Mouse (Mus musculus) liver, embryonic 12.5 days (tissue): ENCODE results near the gene Adk. TPM values are rescaled to one million over a fixed set of nuclear protein-coding genes. Genes with fewer than 3 reads are reported as not detected.

Experiments
- ATAC-seq: fragments of 200-750 bp; cut with Nextera tagmentation; 2 replicates; pipeline ENCODE4 v1.8.0; 2017; ENCODE audit warnings: moderate number of reproducible peaks, mild to moderate bottlenecking, moderate library complexity
- H3K27ac ChIP-seq: fragments of 300-500 bp; sonication (generic); 2 replicates; pipeline ENCODE4 v1.5.1; 2016; ENCODE audit warnings: mild to moderate bottlenecking
- H3K27me3 ChIP-seq: fragments of 300-500 bp; sonication (generic); replicated peaks from 2 replicates; pipeline ENCODE4 v1.6.1; 2016; ENCODE audit warnings: mild to moderate bottlenecking, moderate library complexity
- H3K36me3 ChIP-seq: fragments of 300-500 bp; sonication (generic); 2 replicates; pipeline ENCODE4 v1.6.1; 2016; ENCODE audit warnings: mild to moderate bottlenecking, moderate library complexity
- H3K4me1 ChIP-seq: fragments of 300-500 bp; sonication (generic); 2 replicates; pipeline ENCODE4 v1.6.1; 2016
- H3K4me2 ChIP-seq: fragments of 300-500 bp; sonication (generic); 2 replicates; pipeline ENCODE4 v1.6.1; 2016; ENCODE audit warnings: mild to moderate bottlenecking, moderate library complexity
- H3K4me3 ChIP-seq: fragments of 300-500 bp; sonication (generic); 2 replicates; pipeline ENCODE4 v1.5.1; 2016; ENCODE audit warnings: mild to moderate bottlenecking, moderate library complexity
- H3K9ac ChIP-seq: fragments of 300-500 bp; sonication (generic); 2 replicates; pipeline ENCODE4 v1.6.1; 2016; ENCODE audit warnings: mild to moderate bottlenecking, moderate library complexity
- H3K9me3 ChIP-seq: fragments of 300-500 bp; sonication (generic); replicated peaks from 2 replicates; pipeline ENCODE4 v1.6.1; 2016; ENCODE audit warnings: mild to moderate bottlenecking, moderate library complexity
- WGBS: fragments of 180-500 bp; shearing (Covaris S2); methylation state at CpG from one replicate; pipeline ENCODE4 v1.1.7; 2016; ENCODE audit not compliant: insufficient replicate concordance; 5-methylcytosine and 5-hydroxymethylcytosine counted together
- polyA plus RNA-seq: library from polyadenylated mRNA; unstranded; fragments of >200 nt; fragmentation: Nextera tagmentation; extraction: Ambion mirVana; gene quantifications from 2 replicates; pipeline ENCODE4 v1.2.1, GENCODE M21; 2016

Adk gene
- polyA plus RNA-seq, 1 experiment from 2014 or later, result 206 TPM

DNA sequence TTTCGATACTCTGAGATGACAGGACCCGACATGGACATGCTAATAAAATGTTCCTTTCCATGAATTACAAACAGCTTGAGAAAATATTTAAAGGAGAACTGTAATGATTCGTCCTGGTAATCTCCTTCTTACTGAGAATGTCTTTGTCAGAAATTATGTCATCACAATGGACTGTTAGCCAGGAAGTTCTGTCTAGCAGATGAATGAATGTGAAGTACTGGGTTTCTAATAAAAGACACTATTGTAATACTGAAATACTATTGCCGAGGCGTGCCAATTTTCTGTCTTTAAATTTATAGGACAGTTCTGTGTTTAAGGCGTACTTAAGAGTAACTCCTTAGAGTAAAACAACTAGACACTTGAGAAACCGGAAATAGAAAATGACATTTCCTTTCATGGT lies 231.7 kb downstream of the Adk start:
- no peak overlapping the region for H3K4me2 ChIP-seq
- H3K9me3 ChIP-seq, result no peaks in the 10 kb centered on the region
- H3K27ac ChIP-seq, result no peak overlapping the region
- H3K36me3 ChIP-seq, result no peaks in the 10 kb centered on the region
- no peak overlapping the region for H3K4me3 ChIP-seq
- H3K27me3 ChIP-seq, result no peaks in the 10 kb centered on the region
- 75% methylated on average over 7 of the region's 7 CpGs for WGBS
- H3K4me1 ChIP-seq, result no peaks in the 10 kb centered on the region
- ATAC-seq, result no peak
- no peak overlapping the region for H3K9ac ChIP-seq

DNA sequence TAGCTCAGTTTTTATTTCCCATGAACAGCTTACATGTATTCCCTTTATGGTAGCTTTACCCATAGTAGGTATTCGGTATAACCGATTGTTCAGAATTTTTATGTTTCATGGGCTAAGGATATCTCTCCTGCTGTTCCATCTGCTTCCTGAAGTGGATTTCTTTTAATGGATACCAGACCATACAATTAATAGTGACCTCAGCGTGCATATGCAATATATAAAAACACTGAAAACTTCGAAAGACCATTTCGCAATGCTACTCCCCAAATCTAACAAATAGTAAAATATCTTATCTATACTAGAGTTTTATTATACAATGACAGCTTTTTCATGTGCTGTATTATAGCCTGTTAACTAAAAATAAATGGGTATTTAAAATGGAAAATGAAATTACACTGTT lies 232.5 kb downstream of the Adk start:
- no peak for ATAC-seq
- Histone ChIP-seq H3K9me3 (no peaks in the 10 kb centered on the region), H3K4me3 (no peak overlapping the region), H3K4me1 (no peaks in the 10 kb centered on the region), H3K27me3 (no peaks in the 10 kb centered on the region), H3K9ac (no peak overlapping the region), H3K4me2 (no peak overlapping the region), H3K27ac (no peak overlapping the region), H3K36me3 (no peaks in the 10 kb centered on the region)
- WGBS, result 88% methylated on average over 5 of the region's 5 CpGs

DNA sequence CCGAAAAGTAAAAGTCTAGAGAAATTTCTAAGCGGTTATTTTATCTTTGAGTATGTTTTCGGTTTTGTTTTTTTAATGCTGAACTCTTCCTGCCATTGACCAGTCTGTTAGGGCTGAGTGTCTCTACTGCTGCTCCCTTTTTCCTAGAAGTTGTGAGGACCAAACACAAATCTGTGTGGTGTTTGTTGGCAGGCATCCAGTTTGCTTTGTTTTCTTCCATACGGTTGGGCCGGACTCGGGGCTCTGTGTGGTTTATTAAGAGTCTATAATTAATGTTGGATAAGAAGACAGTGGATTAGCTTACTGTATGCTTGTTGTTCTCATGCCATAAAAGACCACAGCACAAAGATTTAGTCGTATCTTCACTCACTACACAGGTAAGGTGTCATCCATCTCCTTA lies 233.9 kb downstream of the Adk start:
- Histone ChIP-seq H3K9me3 (no peaks in the 10 kb centered on the region), H3K9ac (no peak overlapping the region), H3K27ac (no peak overlapping the region), H3K4me3 (no peak overlapping the region), H3K4me1 (no peaks in the 10 kb centered on the region), H3K27me3 (no peaks in the 10 kb centered on the region), H3K36me3 (no peaks in the 10 kb centered on the region), H3K4me2 (no peak overlapping the region)
- 81% methylated on average over 7 of the region's 7 CpGs for WGBS
- ATAC-seq, result no peak

DNA sequence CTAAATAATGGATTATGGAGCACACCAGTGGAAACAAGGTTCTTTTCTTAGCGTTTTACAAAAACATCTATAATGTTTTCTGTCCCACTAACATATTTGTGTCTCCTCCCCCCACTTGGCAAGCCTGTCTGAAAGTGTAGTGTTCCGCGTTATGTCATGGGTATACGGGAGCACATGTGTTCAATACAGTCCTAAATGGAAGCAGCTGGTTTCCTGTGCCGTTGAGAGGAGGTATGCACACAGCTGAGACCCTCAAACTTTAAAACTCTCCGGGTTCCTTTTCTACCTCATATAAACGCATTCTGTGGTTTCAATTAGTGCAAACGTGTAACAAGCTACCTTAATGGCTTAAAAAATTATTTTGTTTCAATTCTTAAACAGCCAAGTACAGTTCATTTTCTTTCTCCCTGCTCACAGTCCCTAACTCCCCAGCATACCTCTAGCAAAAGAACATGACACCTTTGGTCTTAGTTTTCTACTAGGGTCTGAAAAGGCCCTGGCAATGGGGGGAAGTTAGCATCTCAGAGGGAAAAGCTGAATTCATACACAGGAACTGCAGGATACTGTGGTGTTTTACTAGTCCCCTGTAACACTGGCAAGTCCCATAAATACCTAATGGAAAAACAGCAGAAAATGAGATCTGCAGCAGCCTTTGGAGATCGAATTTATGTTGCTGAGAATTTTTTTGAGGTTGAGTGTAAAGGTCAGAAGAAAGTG lies 235.5 kb downstream of the Adk start:
- Histone ChIP-seq H3K9me3 (no peaks in the 10 kb centered on the region), H3K27ac (no peak overlapping the region), H3K27me3 (no peaks in the 10 kb centered on the region), H3K9ac (no peak overlapping the region), H3K4me1 (no peaks in the 10 kb centered on the region), H3K36me3 (no peaks in the 10 kb centered on the region), H3K4me3 (no peak overlapping the region), H3K4me2 (no peak overlapping the region)
- WGBS, result 74% methylated on average over 9 of the region's 9 CpGs
- ATAC-seq, result no peak

- no peak for ATAC-seq
- Histone ChIP-seq H3K4me3 (no peak overlapping the region), H3K4me1 (no peaks in the 10 kb centered on the region), H3K9ac (no peak overlapping the region), H3K9me3 (no peaks in the 10 kb centered on the region), H3K27me3 (no peaks in the 10 kb centered on the region), H3K4me2 (no peak overlapping the region), H3K36me3 (no peaks in the 10 kb centered on the region; the same call in 1 of the 2 replicates), H3K27ac (no peak overlapping the region)
- 60% methylated on average over 4 of the region's 4 CpGs for WGBS
These were observed 247.4 kb downstream of the Adk start for GRCm38 (mm10) chr14:21299743-21300142.

GRCm38 (mm10) chr14:21304815-21305214 lies 252.4 kb downstream of the Adk start:
- Histone ChIP-seq H3K9me3 (no peaks in the 10 kb centered on the region), H3K27ac (no peak overlapping the region), H3K4me3 (no peak overlapping the region), H3K27me3 (no peaks in the 10 kb centered on the region), H3K4me1 (no peaks in the 10 kb centered on the region), H3K36me3 (no peaks in the 10 kb centered on the region), H3K4me2 (no peak overlapping the region), H3K9ac (no peak overlapping the region)
- no peak for ATAC-seq
- WGBS, result 81% methylated on average over 1 of the region's 1 CpGs

GRCm38 (mm10) chr14:21308349-21308936 lies 256.1 kb downstream of the Adk start:
- no peaks in the 10 kb centered on the region for H3K36me3 ChIP-seq
- H3K27me3 ChIP-seq, result no peaks in the 10 kb centered on the region
- H3K4me2 ChIP-seq, result no peak overlapping the region
- H3K27ac ChIP-seq, result no peak overlapping the region
- H3K9me3 ChIP-seq, result no peaks in the 10 kb centered on the region
- ATAC-seq, result no peak
- WGBS, result 76% methylated on average over 4 of the region's 4 CpGs
- H3K4me1 ChIP-seq, result no peaks in the 10 kb centered on the region
- H3K4me3 ChIP-seq, result no peak overlapping the region
- H3K9ac ChIP-seq, result no peak overlapping the region

DNA sequence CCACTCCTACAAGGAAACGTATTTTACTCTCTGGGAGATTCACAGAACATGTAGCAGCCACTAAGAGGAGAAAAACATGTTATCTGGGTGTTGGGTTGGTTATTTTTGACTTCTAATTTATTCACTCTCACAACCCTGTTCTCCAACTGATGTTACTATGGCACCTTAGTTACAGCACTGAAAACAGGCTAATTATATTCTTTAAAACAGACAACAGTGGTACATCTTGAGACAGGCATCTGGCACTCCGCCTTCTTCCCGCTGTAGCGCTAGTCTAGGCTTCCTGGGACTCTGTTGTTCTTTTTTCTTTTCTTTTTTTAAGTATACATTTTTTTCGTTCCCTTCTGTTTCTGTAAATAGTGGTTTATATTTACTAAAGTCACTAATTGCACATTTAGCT lies 258.2 kb downstream of the Adk start:
- no peak overlapping the region for H3K4me3 ChIP-seq
- no peak for ATAC-seq
- H3K27me3 ChIP-seq, result no peaks in the 10 kb centered on the region
- WGBS, result 78% methylated on average over 5 of the region's 5 CpGs
- no peak overlapping the region for H3K4me2 ChIP-seq
- H3K9me3 ChIP-seq, result no peaks in the 10 kb centered on the region
- no peaks in the 10 kb centered on the region for H3K36me3 ChIP-seq
- H3K27ac ChIP-seq, result no peak overlapping the region
- H3K9ac ChIP-seq, result no peak overlapping the region
- no peaks in the 10 kb centered on the region for H3K4me1 ChIP-seq

GRCm38 (mm10) chr14:21313561-21314342 lies 261.4 kb downstream of the Adk start:
- Histone ChIP-seq H3K27ac (no peak overlapping the region), H3K9ac (no peak overlapping the region), H3K4me2 (no peak overlapping the region), H3K4me1 (no peaks in the 10 kb centered on the region), H3K36me3 (peaks cover 5% of the 10 kb centered on the region), H3K4me3 (no peak overlapping the region), H3K27me3 (no peaks in the 10 kb centered on the region), H3K9me3 (no peaks in the 10 kb centered on the region)
- WGBS, result 84% methylated on average over 11 of the region's 11 CpGs
- ATAC-seq, result no peak

DNA sequence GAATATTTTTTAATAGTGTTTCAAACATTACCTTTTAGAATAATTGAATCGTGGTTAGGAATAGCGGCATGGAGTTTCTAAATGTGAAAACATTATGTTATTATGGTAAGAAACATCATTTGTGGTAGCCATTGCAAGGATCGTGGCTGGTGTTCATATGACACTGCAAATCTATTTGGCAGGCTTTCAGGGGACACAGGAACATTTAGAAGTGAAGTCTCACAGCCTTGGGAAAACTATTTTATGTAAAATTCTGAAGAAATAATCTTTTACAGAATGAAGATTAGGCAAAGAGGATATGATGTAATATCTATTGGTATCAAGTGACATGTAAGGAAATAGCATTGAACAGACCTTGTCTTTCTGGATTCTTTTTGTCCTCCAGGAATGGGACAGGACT lies 262.1 kb downstream of the Adk start:
- H3K9me3 ChIP-seq, result no peaks in the 10 kb centered on the region
- peaks cover 12% of the 10 kb centered on the region for H3K36me3 ChIP-seq
- H3K27ac ChIP-seq, result no peak overlapping the region
- 84% methylated on average over 3 of the region's 3 CpGs for WGBS
- H3K27me3 ChIP-seq, result no peaks in the 10 kb centered on the region
- no peak overlapping the region for H3K9ac ChIP-seq
- no peak for ATAC-seq
- no peaks in the 10 kb centered on the region for H3K4me1 ChIP-seq
- H3K4me3 ChIP-seq, result no peak overlapping the region
- no peak overlapping the region for H3K4me2 ChIP-seq

DNA sequence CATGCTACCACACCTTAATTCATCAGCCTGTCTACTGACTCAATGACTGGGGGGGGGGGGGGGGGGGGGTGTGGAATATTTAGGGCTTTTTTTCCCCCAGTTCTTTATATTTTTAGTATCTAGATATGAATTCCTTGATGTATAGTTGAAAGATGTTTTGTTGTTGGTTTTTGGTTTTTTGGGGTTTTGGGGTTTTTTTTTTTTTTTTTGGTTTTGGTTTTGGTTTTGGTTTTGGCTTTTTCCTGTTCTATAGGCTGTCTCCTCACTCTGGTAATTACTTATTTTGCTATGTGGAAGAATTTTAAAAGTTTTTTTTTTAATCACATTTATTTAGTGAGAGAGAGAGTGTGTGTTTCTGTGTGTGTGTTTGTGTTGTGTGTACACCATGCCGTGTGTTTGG lies 282.5 kb downstream of the Adk start:
- Histone ChIP-seq H3K9ac (no peak overlapping the region), H3K4me1 (no peaks in the 10 kb centered on the region), H3K36me3 (0 out of 2 replicates have a peak, but pooled peaks cover 3% of the 10 kb centered on the region), H3K4me3 (no peak overlapping the region), H3K27ac (no peak overlapping the region), H3K4me2 (no peak overlapping the region), H3K27me3 (no peaks in the 10 kb centered on the region), H3K9me3 (no peaks in the 10 kb centered on the region)
- WGBS, result 76% methylated on average over 1 of the region's 1 CpGs
- ATAC-seq, result no peak

- H3K27ac ChIP-seq, result no peak overlapping the region
- H3K9me3 ChIP-seq, result no peaks in the 10 kb centered on the region
- H3K4me3 ChIP-seq, result no peak overlapping the region
- H3K36me3 ChIP-seq, result 0 out of 2 replicates have a peak, but pooled peaks cover 3% of the 10 kb centered on the region
- no peaks in the 10 kb centered on the region for H3K27me3 ChIP-seq
- no peaks in the 10 kb centered on the region for H3K4me1 ChIP-seq
- ATAC-seq, result no peak
- no peak overlapping the region for H3K4me2 ChIP-seq
- WGBS, result 77% methylated on average over 11 of the region's 11 CpGs
- no peak overlapping the region for H3K9ac ChIP-seq
These were observed 283.4 kb downstream of the Adk start for GRCm38 (mm10) chr14:21335691-21336314.
